Mouse (Mus musculus) layer of hippocampus, adult 9-11 months (tissue): ENCODE data around the gene Zbtb22.
"Not testable (repeated sequence)": the region's sequence is repeated elsewhere in the genome, so short reads cannot be mapped to it uniquely, and the experiment has no call there.

Source experiments
- DNase-seq: peaks from one replicate; pipeline ENCODE4 v3.0.0; 2022

Zbtb22 gene

DNA sequence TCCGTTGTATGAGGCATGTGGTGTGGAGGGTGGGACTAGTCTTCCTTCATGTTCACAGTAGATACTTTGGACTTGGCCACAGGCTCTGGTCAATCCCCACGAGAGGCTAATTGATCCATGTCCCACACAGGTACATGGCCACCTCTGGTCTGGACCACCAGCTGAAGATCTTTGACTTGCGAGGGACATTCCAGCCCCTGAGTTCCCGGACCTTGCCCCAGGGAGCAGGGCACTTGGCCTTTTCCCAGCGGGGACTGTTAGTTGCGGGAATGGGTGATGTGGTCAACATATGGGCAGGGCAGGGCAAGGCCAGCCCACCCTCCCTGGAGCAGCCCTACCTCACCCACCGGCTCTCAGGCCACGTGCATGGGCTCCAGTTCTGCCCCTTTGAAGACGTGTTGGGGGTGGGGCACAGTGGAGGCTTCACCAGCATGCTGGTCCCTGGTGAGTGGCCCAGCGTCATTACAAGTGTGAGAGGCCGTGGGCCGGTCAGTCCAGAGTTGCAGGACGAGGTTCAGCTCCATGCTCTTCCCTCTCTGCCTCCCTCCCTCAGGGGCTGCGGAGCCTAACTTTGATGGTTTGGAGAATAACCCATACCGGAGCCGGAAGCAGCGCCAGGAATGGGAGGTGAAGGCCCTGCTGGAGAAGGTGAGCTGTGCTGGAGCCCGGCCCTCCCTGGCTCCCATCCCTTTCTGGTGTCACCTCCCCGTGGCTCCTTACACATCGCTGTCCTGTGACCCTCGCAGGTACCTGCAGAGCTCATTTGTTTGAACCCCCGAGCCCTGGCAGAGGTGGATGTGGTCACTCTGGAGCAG is 32.6 kb downstream of the Zbtb22 start:
- DNase-seq = no peak

DNA sequence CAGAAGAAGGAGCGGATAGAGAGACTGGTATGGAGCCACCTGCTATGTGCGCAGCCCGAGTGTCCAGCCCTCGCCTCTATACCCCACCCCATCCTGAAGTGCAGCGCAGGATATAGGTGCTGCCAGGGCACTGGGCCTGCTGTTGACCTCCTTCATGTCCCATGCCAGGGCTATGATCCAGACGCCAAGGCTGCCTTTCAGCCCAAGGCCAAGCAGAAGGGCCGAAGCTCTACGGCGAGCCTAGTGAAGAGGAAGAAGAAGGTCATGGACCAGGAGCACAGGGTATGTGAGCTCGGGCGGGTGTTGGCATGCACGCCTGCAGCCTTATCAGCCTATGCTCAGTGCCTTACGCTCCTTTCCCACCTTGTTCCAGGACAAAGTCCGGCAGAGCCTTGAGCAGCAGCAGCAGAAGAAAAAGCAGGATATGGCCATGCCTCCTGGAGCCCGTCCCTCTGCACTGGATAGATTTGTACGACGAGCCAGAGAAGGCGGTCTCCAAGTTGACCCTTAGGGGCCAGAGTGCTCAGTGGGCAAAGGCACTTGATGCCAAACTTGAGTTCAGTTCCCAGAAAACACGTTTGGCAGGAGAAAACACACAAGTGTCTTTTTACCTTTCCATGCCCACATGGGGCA is 33.3 kb downstream of the Zbtb22 start:
- no peak for DNase-seq

DNA sequence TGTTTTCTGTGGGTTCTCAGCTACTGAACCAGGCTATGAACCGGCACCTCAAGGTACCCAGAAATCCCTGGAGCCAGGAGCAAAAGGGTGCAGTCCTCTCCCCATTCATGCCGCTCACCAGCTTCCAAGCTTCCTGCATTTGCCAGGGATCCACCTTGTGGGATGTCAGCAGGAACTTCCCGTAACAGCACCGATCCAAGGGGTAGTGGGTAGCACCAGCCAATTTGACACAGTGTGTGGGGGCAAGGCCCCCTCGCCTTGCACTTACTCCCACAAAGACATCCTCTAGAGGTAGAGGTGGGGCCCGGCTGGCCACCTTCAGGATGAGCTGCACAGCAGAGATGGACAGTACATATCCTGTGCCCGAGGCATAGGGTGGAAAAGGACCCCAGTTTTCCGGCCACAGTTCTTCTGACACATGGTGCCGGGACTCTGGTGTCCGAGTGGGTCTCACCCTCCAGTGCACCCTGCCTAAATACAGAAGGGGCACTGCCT is 34.5 kb downstream of the Zbtb22 start:
- DNase-seq = no peak

DNA sequence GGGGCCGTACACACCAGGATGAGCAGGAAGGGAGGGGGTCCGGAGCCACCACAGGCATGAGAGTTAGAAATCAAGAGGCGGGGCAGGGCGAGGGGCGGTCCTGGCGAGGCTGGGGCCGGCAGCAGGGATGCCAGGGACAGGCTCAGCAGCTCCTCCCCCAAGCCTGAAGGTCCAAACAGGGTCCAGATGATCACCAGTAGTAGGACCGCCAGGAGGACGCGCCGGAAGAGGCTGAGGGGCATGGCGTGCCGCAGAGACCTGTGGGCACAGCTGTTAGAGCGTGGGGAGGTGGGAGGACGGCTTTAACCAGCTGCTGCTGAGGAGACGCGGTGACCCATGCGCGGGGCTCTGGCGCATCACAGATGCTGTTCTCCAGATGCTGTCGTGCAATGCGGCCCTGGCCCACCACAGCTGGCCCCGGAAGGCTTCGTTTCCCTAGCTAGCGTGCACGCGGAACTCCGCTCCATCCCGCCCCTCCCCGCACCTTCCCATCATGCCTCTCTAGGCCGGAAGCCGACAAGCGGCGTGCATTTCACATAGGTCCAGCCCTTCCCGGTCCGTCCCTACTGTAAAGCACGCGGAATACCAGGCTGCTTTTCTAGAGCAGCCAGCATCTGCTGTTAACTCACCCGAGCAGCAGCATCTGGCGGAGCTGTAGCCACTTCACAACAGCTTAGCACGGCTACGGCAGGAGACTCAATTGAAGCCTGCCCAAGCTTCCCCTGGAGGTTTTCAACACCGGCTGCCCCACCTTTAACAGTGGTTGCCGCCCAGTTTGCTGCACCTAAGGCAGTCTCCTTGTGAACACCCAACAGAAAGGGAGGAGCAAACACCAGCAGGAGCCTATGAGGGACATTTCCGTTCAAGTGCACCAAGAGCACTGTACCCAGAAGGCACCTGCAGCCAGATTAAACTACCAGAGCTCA is 35.6 kb downstream of the Zbtb22 start, which contains the start of gene B3galt4:
Gene B3galt4 (minus strand): TSS at position 468 of the 926 bp plus-strand sequence.
- DNase-seq = peak; percentile 79

DNA sequence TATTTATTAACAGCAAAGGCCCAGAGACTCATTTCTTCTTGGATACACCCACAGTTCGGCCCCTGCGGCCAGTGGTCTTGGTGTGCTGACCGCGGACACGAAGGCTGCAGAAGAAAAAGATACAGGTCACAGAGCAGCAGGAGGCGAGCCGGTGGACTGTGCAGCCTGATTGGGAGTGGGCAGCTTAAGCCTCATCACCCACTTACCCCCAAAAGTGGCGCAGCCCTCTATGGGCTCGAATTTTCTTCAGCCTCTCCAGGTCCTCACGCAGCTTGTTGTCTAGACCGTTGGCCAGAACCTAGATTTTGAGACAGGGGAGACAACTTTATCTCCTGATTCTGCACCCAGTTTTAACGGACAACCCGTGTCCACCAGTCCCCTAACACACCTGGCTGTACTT is 36.3 kb downstream of the Zbtb22 start:
- not testable (repeated sequence) for DNase-seq

DNA sequence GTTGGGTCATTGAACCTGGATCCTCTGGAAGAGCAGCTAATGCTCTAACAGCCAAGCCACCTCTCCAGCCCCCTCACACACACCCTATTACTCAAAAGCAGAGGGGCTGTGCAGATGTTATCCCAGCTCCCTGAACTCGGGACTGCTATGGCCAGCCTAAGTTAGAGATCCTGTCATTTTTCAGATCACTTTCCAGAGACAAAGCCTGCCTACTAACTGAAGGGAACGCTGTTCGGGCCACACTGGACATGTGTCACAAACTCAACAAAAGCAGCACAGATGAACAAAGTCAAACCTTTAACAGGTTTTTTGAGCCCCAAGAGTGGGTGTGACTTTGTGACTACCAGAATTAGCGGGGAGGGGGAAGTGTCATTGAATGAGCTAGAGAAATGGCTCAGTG is 37.2 kb downstream of the Zbtb22 start:
- no peak for DNase-seq

DNA sequence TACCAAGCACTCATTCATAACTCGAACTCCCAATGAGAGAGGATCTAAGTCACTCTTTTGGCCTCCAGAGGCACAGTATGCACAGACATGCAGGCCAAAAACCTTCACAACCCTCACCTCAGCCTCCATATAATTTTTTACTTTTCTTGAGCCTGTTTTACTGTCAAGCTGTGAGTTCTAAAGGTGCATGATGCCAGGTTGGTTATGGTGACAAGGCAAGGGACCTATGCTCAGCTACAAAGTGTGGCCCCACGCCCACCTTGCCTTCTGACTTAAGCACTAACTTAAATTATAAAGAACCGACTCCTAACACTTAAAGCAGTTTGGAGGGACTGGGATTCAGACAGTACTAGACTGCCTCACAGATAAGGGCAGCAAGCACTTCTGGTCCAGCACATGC is 37.6 kb downstream of the Zbtb22 start:
- no peak for DNase-seq

DNA sequence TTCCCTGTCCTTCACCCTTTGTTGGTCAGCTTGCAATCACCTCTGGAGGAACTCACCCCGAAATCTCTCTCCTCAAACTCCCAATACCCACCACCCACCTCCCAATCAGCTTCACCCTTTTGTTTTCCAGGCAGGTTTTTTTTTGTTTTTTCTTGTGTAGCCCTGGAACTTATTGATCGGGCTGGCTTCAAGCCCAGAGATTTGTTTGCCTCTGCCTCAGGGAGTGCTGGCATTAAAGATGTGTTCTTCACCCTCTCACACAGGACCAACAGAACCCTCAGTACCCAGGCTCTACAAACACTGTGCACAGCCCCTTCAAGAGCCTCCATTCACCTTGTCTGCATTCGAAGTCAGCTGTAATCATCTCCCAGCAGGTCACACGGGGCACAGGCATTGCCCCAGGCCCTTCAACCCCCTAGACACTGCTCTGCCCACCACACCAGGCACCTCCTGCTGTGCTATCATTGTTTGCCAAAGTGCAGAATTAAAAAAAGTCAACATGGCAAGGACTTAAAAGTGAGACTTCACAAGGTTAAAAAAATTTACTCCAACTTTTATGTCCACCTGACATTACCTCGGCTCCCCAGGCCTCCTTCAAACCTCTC is 38.4 kb downstream of the Zbtb22 start:
- no peak for DNase-seq

DNA sequence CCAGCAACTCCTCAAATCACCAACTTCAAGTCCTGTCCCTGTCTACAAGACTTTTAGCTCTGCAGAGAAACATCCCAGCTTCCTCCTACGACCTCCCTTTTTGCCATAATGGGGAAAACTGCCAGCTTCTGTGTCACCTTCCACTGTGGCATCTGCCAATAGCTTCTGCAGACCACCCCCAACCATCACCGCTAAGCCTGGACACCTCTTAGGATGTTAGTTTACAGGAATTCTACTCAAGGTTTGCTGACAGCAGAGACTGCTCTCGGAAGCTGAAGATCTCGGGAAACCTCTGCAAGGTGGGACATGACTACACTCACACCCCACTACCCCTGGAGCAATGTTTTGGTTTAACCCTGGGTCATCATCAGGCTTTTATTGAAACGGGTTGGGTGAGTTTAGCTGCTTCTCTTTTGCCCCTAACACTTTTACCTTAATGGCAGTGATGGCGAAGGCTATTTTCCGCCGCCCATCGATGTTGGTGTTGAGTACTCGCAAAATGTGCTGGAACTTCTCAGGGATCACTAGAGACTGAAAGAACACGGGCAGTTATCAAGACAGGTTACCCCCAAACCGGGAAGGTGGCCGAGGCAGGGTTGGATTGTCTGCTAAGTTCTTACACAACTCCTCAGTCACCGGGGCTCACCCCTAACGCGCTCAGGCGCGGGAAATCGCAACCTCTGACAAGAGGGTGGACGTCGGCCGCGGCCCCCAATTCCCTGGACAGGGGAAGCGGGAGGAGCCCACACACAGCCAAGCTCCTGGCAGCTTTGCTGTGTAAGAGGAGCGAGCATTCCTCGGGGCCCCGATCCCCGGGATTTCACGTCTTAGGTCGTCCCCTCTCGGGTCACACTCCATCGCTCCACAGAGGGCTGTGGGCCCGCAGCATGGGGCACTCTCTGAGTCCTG is 39.2 kb downstream of the Zbtb22 start:
- DNase-seq = no peak

DNA sequence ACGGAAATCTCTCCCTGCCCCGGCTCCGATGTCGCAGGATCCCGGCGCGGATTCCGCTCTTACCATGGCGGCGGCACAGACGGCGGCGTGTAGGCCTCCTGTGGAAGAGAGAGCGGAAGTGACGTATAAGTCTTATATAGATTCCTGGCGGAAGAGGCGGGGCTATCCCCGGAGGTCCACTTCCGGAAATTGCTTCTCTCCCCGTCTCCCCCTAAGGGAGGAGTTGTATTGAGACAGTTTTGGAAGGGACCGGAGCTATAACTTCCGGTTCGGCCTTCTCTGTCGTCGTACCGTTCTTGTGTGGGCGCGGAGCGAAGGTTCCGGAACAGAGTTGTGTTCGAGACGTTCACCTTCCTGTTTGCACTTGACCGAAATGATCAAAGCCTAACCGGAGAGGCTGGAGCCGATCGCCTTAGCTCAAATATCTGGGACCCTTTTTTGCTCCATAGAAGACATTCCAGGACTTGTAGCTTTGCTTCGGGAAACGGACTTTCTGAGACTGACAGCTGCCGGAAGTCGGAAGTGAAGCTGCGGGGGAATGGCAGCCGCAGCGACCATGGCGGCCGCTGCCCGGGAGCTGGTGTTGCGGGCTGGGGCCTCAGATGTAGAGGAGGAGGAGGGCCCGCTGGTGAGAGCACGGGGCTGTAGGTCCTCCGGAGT is 40.0 kb downstream of the Zbtb22 start, which contains the start of the genes Vps52 and Rps18:
Gene Vps52 (plus strand): TSS at position 258 of the 660 bp plus-strand sequence.
Gene Rps18 (minus strand): TSS at position 447 of the 660 bp plus-strand sequence.
- DNase-seq = peak; percentile 98

DNA sequence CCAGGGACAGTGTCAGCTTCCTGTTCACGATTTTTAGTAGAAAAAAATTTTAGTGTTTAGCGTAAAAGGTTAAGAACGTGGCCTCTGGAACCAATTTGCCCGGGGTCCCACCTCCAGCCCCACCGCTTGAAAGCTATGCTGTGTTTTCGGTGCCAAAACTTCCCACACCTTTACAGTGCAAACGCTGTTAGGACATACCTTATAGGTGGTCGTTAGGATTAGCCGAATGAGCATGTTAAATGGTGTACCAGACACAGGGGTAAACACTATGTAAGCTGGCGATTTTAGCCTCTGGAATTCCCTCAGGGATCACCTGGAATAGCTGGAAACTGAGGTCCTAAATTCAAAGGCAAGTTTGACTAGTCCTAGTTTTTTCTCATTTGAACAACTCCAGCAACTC is 40.6 kb downstream of the Zbtb22 start:
- DNase-seq = no peak

DNA sequence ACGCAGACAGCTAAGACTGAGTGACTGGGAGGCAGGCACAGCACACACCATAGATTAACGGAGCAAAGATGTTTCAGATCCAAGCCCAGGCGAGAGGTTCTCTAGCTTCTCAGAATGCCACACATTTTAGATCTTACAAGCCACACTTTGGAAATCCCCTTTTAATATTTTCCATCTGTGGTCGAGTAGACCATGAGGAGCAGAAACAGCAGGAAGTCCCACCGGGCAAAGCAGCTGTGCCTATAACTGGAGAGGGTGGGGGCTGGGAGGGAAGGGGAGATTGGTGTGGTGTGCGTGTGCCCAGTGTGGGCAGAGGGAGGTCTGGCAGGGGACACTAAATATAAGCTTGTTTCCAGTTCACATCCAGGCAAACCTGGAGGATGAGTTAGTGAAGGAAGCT is 41.8 kb downstream of the Zbtb22 start:
- DNase-seq = no peak

DNA sequence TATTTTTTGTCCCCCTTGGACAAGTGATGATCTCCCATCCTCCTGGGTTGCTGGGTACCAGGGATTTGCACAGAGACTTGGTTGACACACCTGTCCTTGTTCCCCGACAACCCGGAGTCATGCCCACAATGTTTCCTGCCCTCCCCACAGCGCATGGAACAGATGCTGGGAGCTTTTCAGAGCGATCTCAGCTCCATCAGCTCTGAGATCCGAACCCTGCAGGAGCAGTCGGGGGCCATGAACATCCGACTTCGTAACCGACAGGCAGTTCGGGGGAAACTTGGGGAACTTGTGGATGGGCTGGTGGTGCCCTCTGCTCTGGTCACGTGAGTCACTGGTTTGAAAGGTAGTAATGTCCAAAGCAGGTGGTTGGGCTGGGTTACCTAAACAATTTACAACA is 42.7 kb downstream of the Zbtb22 start:
- no peak for DNase-seq

DNA sequence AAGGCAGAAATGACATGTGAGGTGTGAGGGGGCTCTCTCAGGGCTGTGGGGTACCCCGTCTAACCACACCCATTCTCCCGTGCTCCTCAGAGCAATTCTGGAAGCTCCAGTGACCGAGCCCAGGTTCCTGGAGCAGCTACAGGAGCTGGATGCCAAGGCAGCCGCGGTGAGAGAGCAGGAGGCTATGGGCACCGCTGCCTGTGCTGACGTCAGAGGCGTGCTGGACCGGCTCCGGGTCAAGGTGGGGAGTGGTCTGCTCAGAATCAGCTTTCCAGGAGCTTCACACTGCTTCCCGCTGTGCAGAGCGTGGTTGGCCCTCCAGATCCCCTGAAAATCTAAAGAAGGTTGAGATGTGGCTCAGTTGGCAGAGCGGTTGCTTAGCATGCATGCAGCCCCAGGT is 43.4 kb downstream of the Zbtb22 start:
- DNase-seq = no peak

DNA sequence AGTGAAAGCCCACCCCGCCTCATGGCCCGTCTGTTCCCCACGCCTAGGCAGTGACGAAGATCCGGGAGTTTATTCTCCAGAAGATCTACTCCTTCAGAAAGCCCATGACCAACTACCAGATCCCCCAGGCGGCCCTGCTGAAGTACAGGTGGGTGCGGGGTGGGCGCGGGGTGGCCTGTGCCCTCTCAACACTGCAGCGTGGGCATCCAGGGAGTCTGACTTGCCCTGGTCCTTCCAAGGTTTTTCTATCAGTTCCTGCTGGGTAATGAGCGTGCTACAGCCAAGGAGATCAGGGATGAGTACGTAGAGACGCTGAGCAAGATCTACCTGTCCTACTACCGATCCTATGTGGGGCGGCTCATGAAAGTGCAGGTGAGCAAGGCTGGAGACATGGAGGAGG is 44.2 kb downstream of the Zbtb22 start:
- DNase-seq = no peak

DNA sequence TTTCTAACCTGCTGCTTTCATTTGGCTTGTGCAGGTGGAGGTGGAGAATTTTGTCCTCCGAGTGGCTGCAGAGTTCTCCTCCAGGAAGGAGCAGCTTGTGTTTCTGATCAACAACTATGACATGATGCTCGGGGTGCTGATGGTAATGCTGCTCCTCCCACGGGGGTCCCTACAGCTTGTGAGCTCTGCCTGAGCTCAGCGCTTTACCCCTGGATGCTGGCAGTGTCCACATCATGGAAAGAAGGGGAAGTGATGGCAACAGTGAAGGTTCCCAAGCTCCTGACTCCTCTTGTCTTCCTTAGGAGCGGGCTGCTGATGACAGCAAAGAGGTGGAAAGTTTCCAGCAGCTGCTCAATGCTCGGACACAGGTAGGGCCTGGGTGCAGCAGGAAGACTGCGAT is 47.2 kb downstream of the Zbtb22 start:
- DNase-seq = peak; percentile 5

DNA sequence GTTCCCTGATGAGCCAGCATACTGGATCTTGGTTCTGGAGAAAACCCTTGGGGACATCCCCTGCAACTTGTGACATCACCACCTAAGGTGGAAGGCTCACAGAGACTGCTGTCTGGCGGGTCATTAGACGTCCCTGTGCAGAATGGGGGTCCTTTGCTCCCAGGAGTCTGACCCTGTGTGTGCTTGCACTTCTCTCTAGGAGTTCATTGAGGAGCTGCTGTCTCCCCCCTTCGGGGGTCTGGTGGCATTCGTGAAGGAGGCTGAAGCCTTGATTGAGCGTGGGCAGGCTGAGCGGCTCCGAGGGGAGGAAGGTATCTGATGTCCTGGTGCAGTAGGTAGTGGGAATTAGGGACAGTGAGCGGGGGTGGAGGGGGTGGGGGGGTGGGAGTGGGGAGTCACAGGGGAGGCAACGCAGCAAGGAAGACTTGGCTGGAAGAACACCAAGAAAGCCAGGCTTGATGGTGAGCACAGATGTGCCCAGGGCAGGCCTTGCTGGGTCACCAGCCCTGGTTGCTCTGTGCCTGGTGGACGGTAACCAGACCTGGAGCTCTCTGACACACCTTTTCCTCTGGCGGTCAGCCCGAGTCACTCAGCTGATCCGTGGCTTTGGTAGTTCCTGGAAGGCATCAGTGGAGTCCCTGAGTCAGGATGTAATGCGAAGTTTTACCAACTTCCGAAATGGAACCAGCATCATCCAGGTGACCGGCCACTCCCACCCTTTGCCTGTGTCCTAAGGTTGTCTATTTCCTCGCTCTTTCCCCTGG is 49.6 kb downstream of the Zbtb22 start:
- DNase-seq = no peak

DNA sequence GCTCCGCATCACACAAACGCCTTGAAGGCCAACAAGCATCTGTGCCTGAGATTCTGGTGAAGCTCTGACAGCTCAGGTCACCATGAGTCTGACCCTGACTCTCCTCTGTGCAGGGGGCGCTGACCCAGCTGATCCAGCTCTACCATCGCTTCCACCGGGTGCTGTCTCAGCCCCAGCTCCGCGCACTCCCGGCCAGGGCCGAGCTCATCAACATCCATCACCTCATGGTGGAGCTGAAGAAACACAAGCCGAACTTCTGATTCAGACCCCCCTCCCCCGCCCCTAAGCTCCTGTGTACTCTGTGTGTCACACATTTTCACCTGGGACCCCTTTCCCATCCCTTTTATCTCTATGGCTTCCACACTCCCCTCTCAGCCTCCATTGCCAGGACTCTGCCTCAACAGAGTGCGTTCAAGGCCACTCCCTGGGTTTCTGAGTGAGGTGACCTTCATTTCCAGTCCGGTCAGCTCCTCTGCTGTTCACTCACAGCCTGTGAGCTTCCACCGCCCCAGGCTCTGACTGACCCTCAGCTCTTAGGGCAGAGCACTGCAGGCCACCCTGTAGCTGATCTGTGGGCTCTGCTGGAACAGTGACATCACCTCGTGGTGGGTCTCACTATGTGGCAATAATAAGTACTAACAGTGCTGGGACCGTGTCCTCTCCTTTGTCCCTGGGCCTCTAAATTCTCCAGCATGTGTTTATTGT is 50.3 kb downstream of the Zbtb22 start:
- no peak for DNase-seq

DNA sequence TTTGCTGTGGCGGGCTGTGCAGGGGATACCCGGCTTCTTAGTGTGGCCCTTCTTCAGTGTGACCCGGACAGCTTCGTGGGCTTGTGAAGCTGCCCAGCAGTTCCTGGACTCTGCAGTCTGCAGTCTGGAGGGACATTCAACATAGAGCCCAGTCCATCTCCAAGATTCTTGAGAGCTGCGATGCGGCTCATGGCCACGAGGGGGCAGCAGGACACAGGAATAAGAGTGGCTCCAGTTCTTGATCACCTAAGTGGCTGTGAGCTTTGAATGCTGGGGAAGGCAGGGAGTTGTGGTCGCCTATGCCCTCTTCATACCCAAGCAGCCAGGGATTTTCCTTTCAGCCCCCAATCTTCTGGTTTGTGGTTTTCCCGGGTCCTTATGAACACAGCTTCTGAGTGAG is 52.8 kb downstream of the Zbtb22 start:
- peak; percentile 67 for DNase-seq
